Mouse (Mus musculus): ENCODE data around the gene Zfp663.

Zfp663 gene

DNA sequence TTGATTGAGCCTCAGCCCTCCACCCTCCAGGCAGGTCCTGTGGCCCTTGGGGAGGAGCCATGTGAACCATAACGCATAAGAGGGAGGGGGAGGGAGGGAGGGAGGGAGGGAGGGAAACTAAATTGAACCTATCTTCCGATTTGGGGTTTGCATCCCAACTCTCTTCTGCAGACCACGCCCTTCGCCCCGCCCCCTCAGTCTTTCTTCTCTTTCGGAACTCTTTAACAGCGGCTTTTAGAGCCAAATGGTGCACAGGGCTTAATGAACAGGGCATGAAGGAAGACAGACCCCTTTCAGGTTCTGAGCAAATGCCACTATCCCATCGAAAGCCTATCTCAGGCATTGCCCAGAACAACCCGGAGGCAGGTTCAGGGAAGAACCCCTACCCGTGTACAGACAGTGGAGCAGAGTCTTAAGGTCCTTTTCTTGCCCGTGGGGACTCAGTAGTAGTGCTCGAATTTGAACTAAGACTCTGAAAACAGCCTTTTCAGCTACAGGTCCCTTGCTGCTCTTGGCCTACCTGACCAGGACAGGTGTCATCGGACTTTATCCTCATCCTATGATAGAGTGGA lies 575 bp downstream of the Zfp663 start:
- DNase-seq = no peak

GRCm38 (mm10) chr2:165367047-165367520 lies 1.4 kb downstream of the Zfp663 start:
- DNase-seq = no peak

- DNase-seq = peak; percentile 57
Measured at GRCm38 (mm10) chr2:165364334-165365091, 4.0 kb downstream of the Zfp663 start.

DNA sequence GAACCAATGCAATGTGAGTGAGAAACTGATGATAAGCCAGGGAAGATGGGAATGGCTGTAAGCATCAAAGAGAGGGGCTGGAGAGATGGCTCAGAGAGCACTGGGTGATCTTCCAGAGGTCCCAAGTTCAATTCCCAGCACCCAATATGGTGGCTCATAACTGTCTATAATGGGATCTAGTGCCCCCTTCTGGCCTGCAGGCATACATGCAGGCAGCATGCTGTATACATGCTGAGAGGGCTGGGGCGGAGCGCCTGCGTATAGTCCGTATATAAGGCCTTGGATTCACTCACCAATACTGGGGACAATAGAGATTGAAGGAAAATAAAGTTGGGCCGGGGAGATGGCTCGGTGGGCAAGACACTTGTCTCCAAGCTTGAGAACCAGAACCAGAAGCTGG lies 5.2 kb downstream of the Zfp663 start:
- DNase-seq = no peak

DNA sequence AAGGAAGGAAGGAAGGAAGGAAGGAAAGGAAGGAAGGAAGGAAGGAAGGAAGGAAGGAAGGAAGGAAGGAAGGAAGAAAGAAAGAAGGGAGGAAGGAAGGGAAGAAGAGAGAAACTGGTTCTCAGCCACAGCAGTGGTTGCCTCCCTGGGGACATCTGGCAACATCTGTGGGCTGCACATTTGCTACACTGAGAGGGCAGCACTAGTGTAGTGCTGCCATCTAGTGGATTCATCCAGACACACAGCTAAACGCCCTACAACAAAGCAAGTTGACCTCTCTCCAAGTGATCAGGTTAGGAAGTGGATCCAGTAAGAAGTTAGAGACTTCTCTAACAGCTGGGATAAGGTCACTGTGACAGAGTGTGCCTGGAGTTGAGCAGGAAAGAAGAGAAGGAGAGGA lies 7.7 kb downstream of the Zfp663 start:
- DNase-seq = peak; percentile 43

- no peak for DNase-seq
Measured at GRCm38 (mm10) chr2:165351828-165352513, 16.6 kb downstream of the Zfp663 start.

GRCm38 (mm10) chr2:165349466-165349865 lies 19.1 kb downstream of the Zfp663 start:
- peak; percentile 44 for DNase-seq

- no peak for DNase-seq
Measured at GRCm38 (mm10) chr2:165346180-165346579, 22.3 kb downstream of the Zfp663 start.

DNA sequence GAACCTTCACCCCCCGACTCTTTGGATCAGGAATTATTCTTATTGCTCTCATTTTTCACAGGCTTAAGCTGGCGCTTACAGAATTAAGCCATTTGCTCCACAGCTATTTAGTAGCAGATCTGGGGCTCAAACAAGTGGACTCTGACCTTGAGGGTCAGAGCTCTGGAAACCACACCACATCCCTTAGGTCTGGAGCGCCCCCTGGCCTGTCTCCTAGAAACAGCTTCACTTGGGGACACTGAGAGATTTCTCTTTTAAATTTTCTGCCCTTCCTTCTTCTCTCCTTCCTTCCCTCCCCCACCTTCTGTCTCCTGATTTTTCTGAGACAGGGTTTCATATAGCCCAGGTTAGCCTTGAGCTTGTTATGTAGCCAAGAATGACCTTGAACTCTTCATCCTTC lies 31.3 kb downstream of the Zfp663 start:
- peak; percentile 66 for DNase-seq

GRCm38 (mm10) chr2:165332610-165333210 lies 35.8 kb downstream of the Zfp663 start:
- DNase-seq = no peak

DNA sequence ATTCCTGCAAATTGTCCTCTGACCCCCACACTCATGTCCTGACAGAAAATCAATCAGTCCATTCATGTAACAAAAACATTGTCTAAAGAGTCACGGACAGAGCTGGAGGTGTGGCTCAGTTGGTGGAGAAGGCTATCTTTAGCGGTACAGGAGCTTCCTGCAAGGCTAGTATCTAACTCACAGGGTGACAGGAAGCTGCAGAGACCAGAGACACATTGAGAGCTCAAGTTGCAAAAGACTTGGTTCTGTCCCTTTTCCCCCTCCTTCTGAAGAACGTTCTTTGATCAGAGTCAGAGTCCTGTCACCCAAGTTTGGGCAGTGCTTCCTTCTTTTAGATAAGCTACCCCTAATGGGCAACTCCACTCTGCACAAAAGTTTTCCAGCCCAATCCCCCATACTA lies 38.8 kb downstream of the Zfp663 start:
- no peak for DNase-seq

DNA sequence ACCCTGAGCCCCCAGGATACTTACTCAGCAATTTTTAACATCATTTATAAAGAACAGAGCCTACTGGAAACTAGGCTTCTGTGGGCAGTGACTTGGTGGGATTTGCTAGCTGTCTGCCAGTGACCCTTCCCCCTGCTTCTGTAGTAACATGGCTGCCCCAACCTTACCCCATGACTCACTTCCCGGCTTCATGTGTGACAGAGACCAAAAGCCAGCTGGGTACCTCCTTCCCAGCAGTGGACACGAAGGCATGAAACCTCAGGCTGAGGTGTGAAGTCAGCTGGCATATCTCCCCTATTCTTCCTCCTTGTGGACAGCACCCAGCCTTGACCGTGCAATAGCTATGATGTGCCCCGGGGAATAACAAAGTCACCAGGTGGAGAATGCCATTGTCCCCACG lies 39.8 kb downstream of the Zfp663 start:
- no peak for DNase-seq

DNA sequence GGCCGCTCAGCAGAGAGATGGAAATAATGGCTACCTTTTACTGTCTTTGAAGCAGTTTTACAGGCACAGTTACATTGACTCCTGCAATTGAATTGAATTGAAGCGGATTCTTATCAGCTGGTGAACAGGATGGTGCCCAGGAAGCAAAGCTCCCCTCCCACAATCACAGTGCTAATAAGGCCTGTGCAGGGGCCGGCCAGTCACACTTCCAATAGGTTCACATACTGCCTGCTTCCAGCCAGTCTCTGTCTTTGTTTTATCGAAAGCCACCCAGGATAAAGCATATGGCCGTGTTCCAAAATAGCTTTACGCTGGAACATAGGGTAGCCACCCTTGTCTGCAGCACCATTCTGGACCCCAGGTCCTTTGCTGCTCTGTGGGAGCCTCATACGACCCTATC lies 41.1 kb downstream of the Zfp663 start:
- DNase-seq = peak; percentile 58

DNA sequence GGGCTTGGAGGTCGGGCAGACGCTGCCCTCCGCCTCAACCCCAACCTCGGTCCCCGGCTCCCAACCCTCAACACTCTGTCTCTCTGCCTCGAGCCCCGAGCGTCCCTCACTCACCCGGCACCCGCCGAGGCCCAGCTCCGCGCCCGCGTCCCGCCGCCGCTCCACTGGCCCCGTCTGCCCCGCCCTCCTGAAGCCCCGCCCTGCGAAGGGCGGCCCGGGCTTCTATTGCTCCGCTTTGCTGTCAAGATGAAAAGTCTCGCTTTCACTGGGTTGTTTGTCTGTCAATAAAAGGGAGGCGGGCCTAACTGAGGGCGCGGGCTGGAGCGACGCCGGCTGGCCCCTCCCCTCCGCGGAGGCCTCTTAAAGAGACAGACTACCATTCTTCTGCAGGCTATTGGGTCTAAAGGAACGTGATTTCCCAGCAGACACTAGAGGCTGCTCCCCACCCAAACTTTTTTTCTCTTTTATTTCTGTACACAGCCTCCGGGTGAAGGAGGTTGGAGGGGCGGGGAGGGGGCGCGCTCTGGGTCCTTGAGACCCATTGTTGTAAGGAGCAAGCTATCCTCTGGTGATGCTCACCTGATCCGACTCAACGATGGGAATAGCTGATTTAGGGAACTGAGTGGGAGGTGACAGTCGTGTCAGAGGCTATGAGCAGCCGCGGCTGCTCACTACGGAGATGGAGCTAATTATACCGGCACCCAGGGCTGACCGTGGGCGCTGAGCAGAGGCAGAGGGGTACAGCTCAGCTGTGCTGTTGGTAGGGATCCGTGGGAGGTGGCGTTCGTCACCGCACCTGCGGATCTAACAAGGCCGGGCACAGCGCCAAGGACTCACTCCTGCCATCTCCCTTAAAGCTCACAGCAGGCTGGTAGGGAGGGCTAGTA lies 42.0 kb downstream of the Zfp663 start, which contains the start of gene Elmo2:
Gene Elmo2 (minus strand): TSS at position 176 of the 887 bp plus-strand sequence.
- peak; percentile 100 for DNase-seq

DNA sequence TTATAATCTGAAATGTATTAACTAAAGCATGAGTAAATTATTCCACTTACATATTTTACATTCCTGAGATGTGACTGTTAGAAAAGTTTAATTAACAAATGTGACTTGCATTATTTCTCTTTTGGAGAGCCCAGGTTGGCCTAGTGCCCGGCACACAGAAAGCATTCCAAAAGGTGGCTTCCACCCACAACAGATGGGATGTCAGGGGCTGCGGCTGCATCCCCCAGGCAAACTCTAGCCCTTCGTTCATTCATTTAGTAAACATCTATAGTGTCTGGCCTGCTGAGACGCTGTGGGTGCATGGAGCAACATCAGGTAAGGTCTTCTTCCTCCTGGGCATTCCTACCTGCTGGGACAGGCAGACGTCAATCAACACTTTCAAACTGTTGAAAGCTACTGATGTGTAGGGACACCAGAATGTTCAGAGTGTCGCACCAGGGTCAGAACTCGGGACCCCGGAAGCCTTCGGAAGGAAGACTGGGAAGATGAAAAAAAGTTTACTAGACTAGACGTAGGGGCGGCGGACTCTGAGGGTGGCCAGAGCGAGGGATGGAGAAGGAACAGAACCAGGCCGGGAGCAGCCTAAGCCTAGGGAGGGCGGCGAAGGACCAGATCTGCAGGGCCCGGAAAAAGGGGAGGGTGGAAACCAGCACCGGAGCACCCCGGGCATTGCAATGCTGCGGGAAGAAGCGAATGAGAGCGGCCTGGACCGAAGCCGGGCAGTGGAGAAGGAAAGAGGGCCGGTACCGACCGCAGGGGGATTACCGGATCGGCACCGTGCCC lies 42.8 kb downstream of the Zfp663 start:
- peak; percentile 70 for DNase-seq

DNA sequence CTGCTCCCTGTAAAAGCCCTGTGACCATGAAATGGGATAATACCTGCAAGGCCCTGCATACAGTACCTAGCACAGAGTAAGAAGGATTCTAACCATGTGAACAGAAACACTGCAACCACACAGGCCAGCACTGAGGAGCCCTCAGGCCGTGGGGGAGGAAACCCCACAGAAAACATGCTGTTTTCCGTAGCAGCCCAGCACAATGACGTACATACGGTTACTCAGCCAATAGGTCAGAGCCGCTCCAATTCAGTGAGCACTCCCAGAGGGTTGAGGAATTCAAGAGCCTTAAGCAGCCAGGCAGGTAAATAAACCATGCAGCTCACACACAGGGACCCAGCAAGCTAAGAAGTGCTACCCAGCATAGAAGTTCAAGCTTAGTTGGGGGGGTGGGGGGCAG lies 44.6 kb downstream of the Zfp663 start:
- DNase-seq = peak; percentile 71

DNA sequence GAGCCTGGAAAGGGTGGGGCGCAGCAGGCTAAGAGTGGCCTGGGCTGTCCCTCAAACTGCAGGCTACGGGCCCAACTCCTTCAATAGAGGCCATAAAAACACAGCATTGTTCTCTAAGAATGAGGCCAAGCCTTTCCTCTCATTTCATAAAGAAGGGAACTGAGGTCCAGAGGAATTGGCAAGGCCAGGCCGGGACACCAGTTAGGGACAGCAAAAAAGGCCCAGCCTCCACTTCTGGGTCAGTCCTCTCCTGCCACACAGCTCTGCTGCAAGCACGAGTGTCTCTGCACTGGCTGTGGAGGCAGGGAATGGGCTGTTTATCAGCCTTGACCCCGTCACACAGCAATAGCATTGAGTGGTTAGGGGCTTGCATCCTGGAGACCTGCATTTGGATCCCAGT lies 45.0 kb downstream of the Zfp663 start:
- DNase-seq = peak; percentile 61

DNA sequence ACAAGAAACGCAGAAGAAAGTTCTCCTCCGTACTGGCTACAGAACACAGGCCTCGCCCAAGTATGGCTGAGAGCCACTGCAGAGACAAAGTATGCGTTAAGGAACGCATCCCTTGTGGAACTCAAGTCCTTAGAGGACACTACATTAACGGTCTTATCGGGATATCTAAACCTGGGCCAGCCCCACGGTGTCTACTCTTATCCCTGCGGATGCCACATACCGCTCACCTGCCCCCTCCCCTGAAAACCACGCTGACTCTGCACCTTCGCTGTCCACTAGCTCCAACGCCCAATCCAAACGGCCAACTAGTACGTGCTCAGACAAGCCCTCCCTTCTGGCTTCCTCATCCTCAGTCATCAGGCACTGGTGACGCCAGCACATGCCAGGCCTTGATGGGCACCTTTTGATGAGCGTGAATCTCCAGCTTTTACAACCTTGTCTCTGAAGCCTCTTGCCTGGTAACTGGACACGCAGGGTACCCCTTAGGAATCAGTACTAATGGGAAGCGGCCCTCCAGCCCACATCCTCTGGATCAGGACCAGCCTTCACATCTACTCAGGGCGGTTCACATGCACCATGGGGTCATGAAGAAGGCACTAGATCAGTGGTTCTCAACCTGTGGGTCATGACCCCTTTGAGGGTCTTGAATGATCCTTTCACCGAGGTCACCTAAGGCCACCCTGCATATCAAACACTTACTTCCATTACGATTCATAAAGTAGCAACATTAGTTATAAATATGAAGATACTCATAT lies 46.4 kb downstream of the Zfp663 start:
- peak; percentile 51 for DNase-seq

DNA sequence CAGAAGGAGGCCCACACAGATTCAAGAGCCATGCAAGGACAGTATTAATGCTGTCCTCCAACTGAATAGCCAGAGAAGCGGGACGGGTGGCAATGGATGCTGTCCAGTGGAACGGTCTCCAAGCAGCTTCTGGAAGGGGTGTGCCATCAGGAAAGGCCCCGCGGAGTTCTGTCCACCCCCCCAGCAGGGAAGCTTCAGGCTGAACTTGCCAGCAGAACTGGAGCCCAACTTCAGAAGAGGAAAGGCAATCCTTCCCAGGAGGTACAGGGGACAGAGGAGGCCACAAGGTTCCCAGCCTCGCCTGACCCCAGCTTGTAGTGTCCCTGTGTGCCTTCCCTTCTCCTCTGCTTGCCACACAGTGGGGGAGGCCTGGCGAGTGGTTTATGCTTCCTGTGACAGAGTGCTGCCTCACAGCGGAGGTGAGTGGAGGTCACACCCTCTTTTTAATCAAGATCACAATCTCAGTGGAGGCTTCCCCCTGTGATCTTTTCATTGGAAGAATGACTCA lies 47.1 kb downstream of the Zfp663 start:
- DNase-seq = peak; percentile 78

DNA sequence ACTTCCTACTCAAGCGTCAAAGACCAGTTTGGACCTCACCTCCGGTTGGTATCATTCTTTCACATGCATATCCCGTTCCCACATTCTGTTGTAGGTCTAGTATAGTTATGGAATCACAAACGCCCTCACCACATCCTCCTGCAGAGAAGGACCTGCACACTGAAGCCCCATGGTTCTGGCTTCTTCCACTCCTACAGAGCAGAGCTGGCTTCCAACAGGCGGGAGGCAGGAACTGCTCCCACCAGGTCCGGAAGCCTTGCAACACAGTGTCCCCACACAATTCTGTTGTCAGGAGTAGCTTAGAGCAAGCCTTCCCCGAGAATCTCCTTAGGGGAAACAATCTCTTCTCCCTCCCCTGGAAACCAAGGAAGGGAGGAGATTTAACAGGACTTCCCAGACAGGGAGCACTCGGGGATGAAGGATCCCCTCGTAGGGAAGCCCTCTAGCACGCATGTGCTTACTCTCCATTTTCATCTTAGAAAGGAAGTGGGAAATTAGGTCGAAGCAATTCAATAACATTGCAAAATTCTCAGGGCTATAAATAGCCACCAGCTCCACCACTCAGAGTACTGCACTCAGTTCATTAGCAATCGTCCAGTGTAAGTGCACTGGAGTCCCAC lies 47.9 kb downstream of the Zfp663 start:
- peak; percentile 69 for DNase-seq
